Mouse (Mus musculus) lung, adult 2 months (tissue): ENCODE results near the gene Nrp2. TPM values are rescaled to one million over a fixed set of nuclear protein-coding genes. Genes with fewer than 3 reads are reported as not detected.
A peak's percentile ranks its signal among the peaks of the same experiment; 100 is the strongest.

Experiments
- DNase-seq: peaks from one replicate; pipeline ENCODE4 v3.0.0; 2022
- H3K4me1 ChIP-seq: fragments of 200-500 bp; 2 replicates; pipeline ENCODE4 v1.6.1; 2011; ENCODE audit warnings: low read length; ENCODE audit not compliant: control insufficient read depth, insufficient read depth
- H3K4me3 ChIP-seq: fragments of 200-500 bp; replicated peaks from 2 replicates; pipeline ENCODE3; 2011; ENCODE audit warnings: low read depth, mild to moderate bottlenecking, control low read depth, low read length; ENCODE audit errors: extremely low read depth
- CTCF ChIP-seq: fragments of 200-500 bp; IDR thresholded peaks from 2 replicates; pipeline ENCODE4 v1.5.1; 2011; ENCODE audit warnings: mild to moderate bottlenecking, low read length, control low read depth; ENCODE audit not compliant: insufficient read depth
- POLR2A ChIP-seq: fragments of 200-500 bp; IDR thresholded peaks from 2 replicates; pipeline ENCODE4 v1.6.1; 2011; ENCODE audit warnings: low read depth, mild to moderate bottlenecking, control low read depth, low read length, borderline replicate concordance; ENCODE audit errors: extremely low read depth
- WGBS: fragments of 180-500 bp; shearing (Covaris S2); methylation state at CpG from one replicate; pipeline ENCODE4 v1.1.7; 2018; 5-methylcytosine and 5-hydroxymethylcytosine counted together
- polyA plus RNA-seq: library from polyadenylated mRNA; depleted of rRNA; stranded (reverse); fragments of >200 nt; gene quantifications from 2 replicates; pipeline ENCODE4 v1.2.3, GENCODE M21; 2012; rRNA removed

The Nrp2 gene
- 21.6 and 27.8 TPM in 2 replicates for polyA plus RNA-seq

- DNase-seq: peak; percentile 82
- H3K4me3 ChIP-seq: peak within 1 kb of the TSS; percentile 81
- WGBS: under 1% methylated on average over 76 of the region's 76 CpGs
- peak; percentile 53; the same call in 1 of the 2 replicates for TF ChIP-seq POLR2A
- no peak for TF ChIP-seq CTCF
- peaks cover 8% of the 10 kb centered on the region; the same call in 1 of the 2 replicates for H3K4me1 ChIP-seq
Measured at GRCm38 (mm10) chr1:62703158-62704116, at the start of gene Nrp2. Nrp2 (plus strand) TSS chr1:62703285.

GRCm38 (mm10) chr1:62654436-62654835 is 48.6 kb upstream of the Nrp2 start:
- 73% methylated on average over 6 of the region's 6 CpGs for WGBS
- Histone ChIP-seq H3K4me1 (no peaks in the 10 kb centered on the region), H3K4me3 (no peak overlapping the region)
- TF ChIP-seq POLR2A (no peak), CTCF (no peak)
- DNase-seq: no peak

GRCm38 (mm10) chr1:62664960-62665645 is 38.0 kb upstream of the Nrp2 start:
- WGBS: 19% methylated on average over 8 of the region's 8 CpGs
- peaks cover 3% of the 10 kb centered on the region; the same call in 1 of the 2 replicates for H3K4me1 ChIP-seq
- no peak overlapping the region for H3K4me3 ChIP-seq
- DNase-seq: peak; percentile 16
- TF ChIP-seq CTCF (no peak), POLR2A (0 out of 2 replicates have a peak, but pooled peaks have one; percentile 5)

- 64% methylated on average over 5 of the region's 5 CpGs for WGBS
Measured at GRCm38 (mm10) chr1:62665771-62666730, 37.0 kb upstream of the Nrp2 start.

GRCm38 (mm10) chr1:62666780-62667179 is 36.3 kb upstream of the Nrp2 start:
- Histone ChIP-seq H3K4me3 (no peak overlapping the region), H3K4me1 (peaks cover 3% of the 10 kb centered on the region; the same call in 1 of the 2 replicates)
- no peak for DNase-seq
- 84% methylated on average over 5 of the region's 5 CpGs for WGBS
- no peak for TF ChIP-seq CTCF

More at GRCm38 (mm10) chr1:62665771-62666730, 37.0 kb upstream of the Nrp2 start:
- TF ChIP-seq POLR2A: no peak
- no peak for DNase-seq
- no peak overlapping the region for H3K4me3 ChIP-seq
- H3K4me1 ChIP-seq: peaks cover 3% of the 10 kb centered on the region; the same call in 1 of the 2 replicates

GRCm38 (mm10) chr1:62678611-62679344 is 24.3 kb upstream of the Nrp2 start:
- H3K4me1 ChIP-seq: no peaks in the 10 kb centered on the region
- TF ChIP-seq CTCF (no peak), POLR2A (no peak)
- 52% methylated on average over 4 of the region's 4 CpGs for WGBS
- no peak for DNase-seq
- H3K4me3 ChIP-seq: no peak overlapping the region

- H3K4me1 ChIP-seq: no peaks in the 10 kb centered on the region
- TF ChIP-seq CTCF (no peak), POLR2A (no peak)
- no peak for DNase-seq
- H3K4me3 ChIP-seq: no peak overlapping the region
- 72% methylated on average over 2 of the region's 2 CpGs for WGBS
Measured at GRCm38 (mm10) chr1:62679466-62679865, 23.6 kb upstream of the Nrp2 start.

GRCm38 (mm10) chr1:62682456-62683385 is 20.4 kb upstream of the Nrp2 start:
- no peak for DNase-seq
- WGBS: 65% methylated on average over 21 of the region's 21 CpGs
- no peak for TF ChIP-seq POLR2A
- TF ChIP-seq CTCF: no peak
- no peak overlapping the region for H3K4me3 ChIP-seq
- no peaks in the 10 kb centered on the region for H3K4me1 ChIP-seq
